Mouse (Mus musculus): ENCODE measurements around the gene Neurod2. TPM values are rescaled to one million over a fixed set of nuclear protein-coding genes. Genes with fewer than 3 reads are reported as not detected.

Gene Neurod2
- polyA plus RNA-seq, 1 experiment = not detected

- no peaks in the 10 kb centered on the region for H3K79me3 ChIP-seq (ENCODE audit: low read depth)
- TF ChIP-seq USF1 (IDR thresholded peaks at IDR 0.05; ENCODE audit: low read depth) = no peak
- TF ChIP-seq MYOD1 (IDR thresholded peaks at IDR 0.05; ENCODE audit: control insufficient read depth, insufficient read length, low read depth) = no peak
- TF ChIP-seq CEBPB (IDR thresholded peaks at IDR 0.05; ENCODE audit: low read depth) = no peak
- no peak for TF ChIP-seq MAX (IDR thresholded peaks at IDR 0.05)
- TF ChIP-seq CTCF (IDR thresholded peaks at IDR 0.05; ENCODE audit: control insufficient read depth, insufficient read depth, insufficient read length) = no peak
- no peak for TF ChIP-seq FOSL1 (IDR thresholded peaks at IDR 0.05; ENCODE audit: insufficient read depth, low read length, poor library complexity, severe bottlenecking)
- TF ChIP-seq MYOG (IDR thresholded peaks at IDR 0.05; ENCODE audit: control insufficient read depth, extremely low read depth, insufficient read length) = no peak
- peaks cover 91% of the 10 kb centered on the region for H3K27me3 ChIP-seq (ENCODE audit: control insufficient read depth, insufficient read depth, insufficient read length)
- H3ac ChIP-seq (ENCODE audit: control insufficient read depth, insufficient read length, low read depth) = no peak overlapping the region
- no peaks in the 10 kb centered on the region for H3K79me2 ChIP-seq (ENCODE audit: control insufficient read depth, insufficient read depth)
- H3K4me3 ChIP-seq (ENCODE audit: insufficient read depth, poor library complexity, severe bottlenecking) = no peak overlapping the region
- no peaks in the 10 kb centered on the region for H3K36me3 ChIP-seq (ENCODE audit: control insufficient read depth, insufficient read depth)
Measured at GRCm38 (mm10) chr11:98325191-98325820, 4.1 kb downstream of the Neurod2 start.

GRCm38 (mm10) chr11:98323933-98324332, 5.5 kb downstream of the Neurod2 start:
- no peaks in the 10 kb centered on the region for H3K36me3 ChIP-seq (ENCODE audit: control insufficient read depth, insufficient read depth)
- H3K79me3 ChIP-seq (ENCODE audit: low read depth) = no peaks in the 10 kb centered on the region
- H3K79me2 ChIP-seq (ENCODE audit: control insufficient read depth, insufficient read depth) = no peaks in the 10 kb centered on the region
- H3K4me3 ChIP-seq (ENCODE audit: insufficient read depth, poor library complexity, severe bottlenecking) = no peak overlapping the region
- peaks cover 91% of the 10 kb centered on the region for H3K27me3 ChIP-seq (ENCODE audit: control insufficient read depth, insufficient read depth, insufficient read length)
- no peak overlapping the region for H3ac ChIP-seq (ENCODE audit: control insufficient read depth, insufficient read length, low read depth)
- TF ChIP-seq MYOD1 (IDR thresholded peaks at IDR 0.05; ENCODE audit: control insufficient read depth, insufficient read length, low read depth) (no peak), CEBPB (IDR thresholded peaks at IDR 0.05; ENCODE audit: low read depth) (no peak), FOSL1 (IDR thresholded peaks at IDR 0.05; ENCODE audit: insufficient read depth, low read length, poor library complexity, severe bottlenecking) (no peak), USF1 (IDR thresholded peaks at IDR 0.05; ENCODE audit: low read depth) (no peak), MYOG (IDR thresholded peaks at IDR 0.05; ENCODE audit: control insufficient read depth, extremely low read depth, insufficient read length) (no peak), CTCF (IDR thresholded peaks at IDR 0.05; ENCODE audit: control insufficient read depth, insufficient read depth, insufficient read length) (no peak), MAX (IDR thresholded peaks at IDR 0.05) (no peak)

DNA sequence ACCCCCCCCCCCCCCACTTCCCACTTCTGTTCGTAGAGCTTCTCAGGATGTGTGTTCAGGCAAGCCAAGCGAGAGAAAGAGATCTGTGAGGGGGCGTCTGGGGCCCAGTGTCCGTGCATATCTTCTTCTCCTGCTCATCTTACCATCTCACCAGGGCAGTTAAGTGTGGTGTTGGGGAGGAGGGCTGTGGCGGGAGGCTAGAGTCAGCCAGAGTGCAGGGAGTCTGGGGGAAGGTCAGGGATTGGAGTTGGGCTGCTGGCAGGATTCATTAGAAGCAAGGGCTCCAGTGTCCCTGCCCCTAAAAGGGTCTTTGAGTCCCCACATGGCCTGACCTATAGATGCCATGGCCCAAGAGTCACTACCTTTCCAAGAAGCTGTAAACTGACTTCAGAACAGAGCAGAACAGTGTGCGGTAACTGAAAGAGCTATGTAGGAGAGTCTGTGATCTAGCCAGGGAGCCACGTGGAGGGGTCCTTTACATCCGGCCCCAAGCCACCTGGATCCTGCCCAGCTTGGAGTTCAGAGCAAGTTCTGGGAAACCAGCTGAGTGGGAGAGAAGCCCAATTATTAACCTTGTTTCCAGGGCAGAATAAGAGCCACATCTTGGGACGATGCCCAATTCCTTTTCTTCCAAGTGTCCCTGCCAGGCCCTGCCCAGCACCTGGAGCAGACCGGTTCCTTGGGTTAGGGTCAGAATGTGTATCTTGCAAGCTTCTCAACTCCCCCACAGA, 6.1 kb downstream of the Neurod2 start:
- Histone ChIP-seq H3ac (ENCODE audit: control insufficient read depth, insufficient read length, low read depth) (no peak overlapping the region), H3K27me3 (ENCODE audit: control insufficient read depth, insufficient read depth, insufficient read length) (peaks cover 91% of the 10 kb centered on the region), H3K36me3 (ENCODE audit: control insufficient read depth, insufficient read depth) (no peaks in the 10 kb centered on the region), H3K79me3 (ENCODE audit: low read depth) (no peaks in the 10 kb centered on the region), H3K79me2 (ENCODE audit: control insufficient read depth, insufficient read depth) (no peaks in the 10 kb centered on the region), H3K4me3 (ENCODE audit: insufficient read depth, poor library complexity, severe bottlenecking) (no peak overlapping the region)
- TF ChIP-seq CTCF (IDR thresholded peaks at IDR 0.05; ENCODE audit: control insufficient read depth, insufficient read depth, insufficient read length) (no peak), FOSL1 (IDR thresholded peaks at IDR 0.05; ENCODE audit: insufficient read depth, low read length, poor library complexity, severe bottlenecking) (no peak), MAX (IDR thresholded peaks at IDR 0.05) (no peak), MYOG (IDR thresholded peaks at IDR 0.05; ENCODE audit: control insufficient read depth, extremely low read depth, insufficient read length) (no peak), USF1 (IDR thresholded peaks at IDR 0.05; ENCODE audit: low read depth) (no peak), CEBPB (IDR thresholded peaks at IDR 0.05; ENCODE audit: low read depth) (no peak), MYOD1 (IDR thresholded peaks at IDR 0.05; ENCODE audit: control insufficient read depth, insufficient read length, low read depth) (no peak)

DNA sequence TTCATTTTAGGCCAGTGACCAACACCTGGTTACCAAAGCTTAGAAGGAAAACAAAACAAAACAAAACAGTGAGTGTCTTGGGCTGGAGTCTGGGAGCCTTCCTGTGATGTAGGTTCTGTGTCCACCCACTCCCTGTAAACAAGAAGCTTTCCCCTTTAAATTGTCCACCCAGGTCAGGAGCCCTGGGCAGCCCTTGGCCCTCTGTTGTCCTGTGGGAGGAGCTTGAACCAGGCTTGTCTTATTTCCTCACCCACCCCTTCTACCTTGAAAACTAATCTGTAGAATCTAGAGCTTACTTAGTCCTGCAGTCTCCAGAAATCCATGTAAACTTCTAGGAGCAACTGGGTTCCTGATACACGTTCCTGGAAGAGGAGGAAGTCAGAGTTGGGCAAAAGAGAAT, 7.3 kb downstream of the Neurod2 start:
- Histone ChIP-seq H3ac (ENCODE audit: control insufficient read depth, insufficient read length, low read depth) (no peak overlapping the region), H3K36me3 (ENCODE audit: control insufficient read depth, insufficient read depth) (no peaks in the 10 kb centered on the region), H3K79me2 (ENCODE audit: control insufficient read depth, insufficient read depth) (no peaks in the 10 kb centered on the region), H3K4me3 (ENCODE audit: insufficient read depth, poor library complexity, severe bottlenecking) (no peak overlapping the region), H3K27me3 (ENCODE audit: control insufficient read depth, insufficient read depth, insufficient read length) (peaks cover 91% of the 10 kb centered on the region), H3K79me3 (ENCODE audit: low read depth) (no peaks in the 10 kb centered on the region)
- TF ChIP-seq USF1 (IDR thresholded peaks at IDR 0.05; ENCODE audit: low read depth) (no peak), MYOG (IDR thresholded peaks at IDR 0.05; ENCODE audit: control insufficient read depth, extremely low read depth, insufficient read length) (no peak), FOSL1 (IDR thresholded peaks at IDR 0.05; ENCODE audit: insufficient read depth, low read length, poor library complexity, severe bottlenecking) (no peak), MYOD1 (IDR thresholded peaks at IDR 0.05; ENCODE audit: control insufficient read depth, insufficient read length, low read depth) (no peak), MAX (IDR thresholded peaks at IDR 0.05) (no peak), CTCF (IDR thresholded peaks at IDR 0.05; ENCODE audit: control insufficient read depth, insufficient read depth, insufficient read length) (no peak), CEBPB (IDR thresholded peaks at IDR 0.05; ENCODE audit: low read depth) (no peak)

DNA sequence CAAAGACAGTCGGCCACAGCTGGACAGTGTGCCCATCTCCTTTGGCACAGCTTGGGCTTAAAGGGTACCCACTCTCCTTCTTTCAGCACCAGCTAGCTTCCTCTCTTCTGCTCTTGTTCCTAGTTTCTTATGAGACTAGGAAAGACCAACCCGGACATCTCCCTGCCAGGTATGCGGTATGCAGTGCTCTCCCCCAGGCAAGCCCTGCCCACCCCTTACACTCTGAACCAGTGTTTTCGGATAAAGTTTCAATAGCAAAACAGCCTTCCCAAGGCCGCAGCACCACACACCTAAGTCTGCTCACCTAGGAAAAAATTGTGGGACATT, 7.8 kb downstream of the Neurod2 start:
- peaks cover 91% of the 10 kb centered on the region for H3K27me3 ChIP-seq (ENCODE audit: control insufficient read depth, insufficient read depth, insufficient read length)

More for the DNA sequence above, 7.8 kb downstream of the Neurod2 start:
- no peaks in the 10 kb centered on the region for H3K36me3 ChIP-seq (ENCODE audit: control insufficient read depth, insufficient read depth)
- no peak overlapping the region for H3ac ChIP-seq (ENCODE audit: control insufficient read depth, insufficient read length, low read depth)
- no peaks in the 10 kb centered on the region for H3K79me2 ChIP-seq (ENCODE audit: control insufficient read depth, insufficient read depth)
- no peak overlapping the region for H3K4me3 ChIP-seq (ENCODE audit: insufficient read depth, poor library complexity, severe bottlenecking)
- H3K79me3 ChIP-seq (ENCODE audit: low read depth) = no peaks in the 10 kb centered on the region
- TF ChIP-seq CTCF (IDR thresholded peaks at IDR 0.05; ENCODE audit: control insufficient read depth, insufficient read depth, insufficient read length) (no peak), MYOG (IDR thresholded peaks at IDR 0.05; ENCODE audit: control insufficient read depth, extremely low read depth, insufficient read length) (no peak), USF1 (IDR thresholded peaks at IDR 0.05; ENCODE audit: low read depth) (no peak), CEBPB (IDR thresholded peaks at IDR 0.05; ENCODE audit: low read depth) (no peak), FOSL1 (IDR thresholded peaks at IDR 0.05; ENCODE audit: insufficient read depth, low read length, poor library complexity, severe bottlenecking) (no peak), MAX (IDR thresholded peaks at IDR 0.05) (no peak), MYOD1 (IDR thresholded peaks at IDR 0.05; ENCODE audit: control insufficient read depth, insufficient read length, low read depth) (no peak)

Measured in C2C12 (cell line).